Mouse (Mus musculus): ENCODE measurements around the gene Dennd1b.

- TF ChIP-seq NRF1 (IDR thresholded peaks at IDR 0.05; ENCODE audit: low read depth, low read length) (no peak), CTCF (conservative IDR thresholded peaks at IDR 0.05 in 1 of 2, IDR thresholded peaks at IDR 0.05 in 1 of 2; ENCODE audit: low read depth in 2 of 2, low read length in 2 of 2) (no peak), E2F4 (IDR thresholded peaks at IDR 0.05; ENCODE audit: insufficient replicate concordance, low read depth, low read length) (no peak), MXI1 (IDR thresholded peaks at IDR 0.05; ENCODE audit: low read depth, low read length) (no peak), ETS1 (conservative IDR thresholded peaks at IDR 0.05; ENCODE audit: low read depth, low read length) (no peak), SIN3A (IDR thresholded peaks at IDR 0.05; ENCODE audit: low read length) (no peak), POLR2A (IDR thresholded peaks at IDR 0.05; ENCODE audit: low read depth, low read length) (no peak)
Observed at GRCm38 (mm10) chr1:138992384-138993138, 29.3 kb downstream of the Dennd1b start.
